Mouse (Mus musculus) forebrain, embryonic 12.5 days (tissue): ENCODE measurements around the gene Mrpl45. TPM values are rescaled to one million over a fixed set of nuclear protein-coding genes. Genes with fewer than 3 reads are reported as not detected.

Source experiments
- polyA plus RNA-seq: library from polyadenylated mRNA; unstranded; fragments of >200 nt; fragmentation: Nextera tagmentation; extraction: Ambion mirVana; gene quantifications from 2 replicates; pipeline ENCODE4 v1.2.1, GENCODE M21; 2016

The Mrpl45 gene
- polyA plus RNA-seq, 1 experiment from 2014 or later, result 51.3 TPM

Other genes starting within 250 kb of the Mrpl45 start
- 0.19 and 0.33 TPM in 2 replicates for gene Tbx21, start 200.4 kb upstream of the Mrpl45 start, polyA plus RNA-seq
- gene Tbkbp1, start 164.2 kb upstream of the Mrpl45 start, polyA plus RNA-seq, result 5.7 and 6.5 TPM in 2 replicates
- gene Kpnb1, start 127.8 kb upstream of the Mrpl45 start, polyA plus RNA-seq, result 71.3 and 73.9 TPM in 2 replicates
- gene Npepps, start 35.1 kb upstream of the Mrpl45 start, polyA plus RNA-seq, result 138 and 146 TPM in 2 replicates
- 0.11 and 0.22 TPM in 2 replicates for gene Gpr179, start 36.4 kb downstream of the Mrpl45 start, polyA plus RNA-seq
- 7.9 and 8.0 TPM in 2 replicates for gene Socs7, start 46.8 kb downstream of the Mrpl45 start, polyA plus RNA-seq
- 4.2 and 5.1 TPM in 2 replicates for gene Arhgap23, start 99.8 kb downstream of the Mrpl45 start, polyA plus RNA-seq
- gene 4933428G20Rik, start 184.6 kb downstream of the Mrpl45 start, polyA plus RNA-seq, result 0.50 and 0.79 TPM in 2 replicates